Mouse (Mus musculus) liver, embryonic 12.5 days (tissue): ENCODE results near the gene Card19. TPM values are rescaled to one million over a fixed set of nuclear protein-coding genes. Genes with fewer than 3 reads are reported as not detected.

Source experiments
- ATAC-seq: fragments of 200-750 bp; cut with Nextera tagmentation; 2 replicates; pipeline ENCODE4 v1.8.0; 2017; ENCODE audit warnings: moderate number of reproducible peaks, mild to moderate bottlenecking, moderate library complexity
- H3K27ac ChIP-seq: fragments of 300-500 bp; sonication (generic); 2 replicates; pipeline ENCODE4 v1.5.1; 2016; ENCODE audit warnings: mild to moderate bottlenecking
- H3K27me3 ChIP-seq: fragments of 300-500 bp; sonication (generic); replicated peaks from 2 replicates; pipeline ENCODE4 v1.6.1; 2016; ENCODE audit warnings: mild to moderate bottlenecking, moderate library complexity
- H3K36me3 ChIP-seq: fragments of 300-500 bp; sonication (generic); 2 replicates; pipeline ENCODE4 v1.6.1; 2016; ENCODE audit warnings: mild to moderate bottlenecking, moderate library complexity
- H3K4me1 ChIP-seq: fragments of 300-500 bp; sonication (generic); 2 replicates; pipeline ENCODE4 v1.6.1; 2016
- H3K4me2 ChIP-seq: fragments of 300-500 bp; sonication (generic); 2 replicates; pipeline ENCODE4 v1.6.1; 2016; ENCODE audit warnings: mild to moderate bottlenecking, moderate library complexity
- H3K4me3 ChIP-seq: fragments of 300-500 bp; sonication (generic); 2 replicates; pipeline ENCODE4 v1.5.1; 2016; ENCODE audit warnings: mild to moderate bottlenecking, moderate library complexity
- H3K9ac ChIP-seq: fragments of 300-500 bp; sonication (generic); 2 replicates; pipeline ENCODE4 v1.6.1; 2016; ENCODE audit warnings: mild to moderate bottlenecking, moderate library complexity
- H3K9me3 ChIP-seq: fragments of 300-500 bp; sonication (generic); replicated peaks from 2 replicates; pipeline ENCODE4 v1.6.1; 2016; ENCODE audit warnings: mild to moderate bottlenecking, moderate library complexity
- WGBS: fragments of 180-500 bp; shearing (Covaris S2); methylation state at CpG from one replicate; pipeline ENCODE4 v1.1.7; 2016; ENCODE audit not compliant: insufficient replicate concordance; 5-methylcytosine and 5-hydroxymethylcytosine counted together
- polyA plus RNA-seq: library from polyadenylated mRNA; unstranded; fragments of >200 nt; fragmentation: Nextera tagmentation; extraction: Ambion mirVana; gene quantifications from 2 replicates; pipeline ENCODE4 v1.2.1, GENCODE M21; 2016

Card19 gene
- polyA plus RNA-seq, 1 experiment from 2014 or later, result 17.0 TPM

DNA sequence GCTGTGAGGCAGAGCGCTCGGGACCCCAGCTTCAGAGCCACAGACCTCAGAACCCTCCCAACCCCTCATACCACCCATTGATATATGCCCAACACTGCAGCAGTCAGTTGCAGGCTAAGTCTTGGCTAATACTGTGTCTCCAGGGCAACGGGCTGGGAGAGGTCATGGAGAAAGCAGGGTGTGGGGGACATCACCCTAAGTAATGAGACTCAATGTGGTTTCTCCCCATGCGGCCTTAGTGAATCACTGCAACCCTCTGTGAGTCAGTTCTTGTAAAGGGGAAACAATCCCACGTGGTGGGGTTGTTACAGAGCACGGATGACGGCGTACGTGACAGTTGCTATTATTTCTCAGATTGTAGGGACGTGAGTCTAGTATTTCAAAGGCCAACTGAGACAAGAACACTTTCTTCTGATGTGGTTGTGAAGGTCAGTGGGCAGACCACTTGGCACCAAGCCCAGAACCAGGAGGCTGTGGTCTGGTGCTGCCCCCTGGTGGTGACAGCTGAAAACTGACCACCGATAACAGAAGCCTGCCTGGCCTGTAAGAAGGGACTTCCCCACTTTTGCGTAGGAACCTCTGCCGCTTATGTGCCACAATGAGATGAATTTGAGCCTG, 10.3 kb downstream of the Card19 start:
- H3K4me1 ChIP-seq, result peaks cover 6% of the 10 kb centered on the region; the same call in 1 of the 2 replicates
- H3K9me3 ChIP-seq, result no peaks in the 10 kb centered on the region
- ATAC-seq, result no peak
- no peak overlapping the region for H3K27ac ChIP-seq
- no peak overlapping the region for H3K9ac ChIP-seq
- no peak overlapping the region for H3K4me2 ChIP-seq
- no peak overlapping the region for H3K4me3 ChIP-seq
- WGBS, result 45% methylated on average over 13 of the region's 13 CpGs
- no peaks in the 10 kb centered on the region for H3K36me3 ChIP-seq
- no peaks in the 10 kb centered on the region for H3K27me3 ChIP-seq

DNA sequence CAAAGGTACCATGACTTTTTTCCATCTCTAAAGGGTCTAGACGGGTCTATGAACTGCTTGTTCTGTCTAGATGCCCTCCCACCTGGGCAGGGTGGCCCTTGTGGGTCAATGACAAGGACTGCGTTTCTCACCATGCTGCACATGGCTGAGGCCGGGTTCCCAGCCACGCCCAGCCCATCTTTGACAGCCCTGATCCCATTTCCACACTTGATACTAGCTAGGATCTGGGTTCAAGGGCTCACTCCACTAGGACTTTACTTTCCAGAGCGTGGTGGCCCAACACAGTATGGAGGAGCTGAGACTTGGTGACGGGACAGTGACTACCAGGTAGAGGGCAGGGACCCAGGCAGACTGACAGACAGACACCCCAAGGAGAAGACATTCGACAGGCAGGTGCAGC, 13.3 kb downstream of the Card19 start:
- Histone ChIP-seq H3K27ac (no peak overlapping the region), H3K36me3 (no peaks in the 10 kb centered on the region), H3K27me3 (no peaks in the 10 kb centered on the region), H3K4me1 (no peaks in the 10 kb centered on the region), H3K4me3 (no peak overlapping the region), H3K4me2 (no peak overlapping the region), H3K9me3 (no peaks in the 10 kb centered on the region), H3K9ac (no peak overlapping the region)
- 70% methylated on average over 7 of the region's 7 CpGs for WGBS
- no peak for ATAC-seq

DNA sequence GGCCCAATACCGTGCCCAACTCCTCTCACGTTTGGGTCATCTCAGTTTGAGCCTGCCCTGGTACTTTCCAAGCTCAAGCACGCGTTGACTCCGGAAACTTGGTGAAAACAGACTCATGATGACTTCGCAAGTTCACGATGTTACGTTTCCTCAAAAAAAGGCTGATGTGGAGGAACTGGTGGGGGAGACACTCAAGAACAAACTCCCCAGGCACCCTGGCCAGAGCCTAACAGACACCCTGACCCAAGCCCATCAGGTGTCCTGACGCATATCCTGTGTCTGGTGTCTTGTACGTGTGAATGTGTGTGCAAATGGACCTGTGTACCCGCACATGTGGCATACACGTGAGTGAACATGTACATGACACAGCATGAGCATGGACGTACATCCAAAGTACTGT, 15.1 kb downstream of the Card19 start:
- Histone ChIP-seq H3K4me2 (no peak overlapping the region), H3K4me3 (no peak overlapping the region), H3K4me1 (peaks cover 8% of the 10 kb centered on the region), H3K27ac (no peak overlapping the region), H3K9me3 (no peaks in the 10 kb centered on the region), H3K36me3 (peaks cover 8% of the 10 kb centered on the region), H3K9ac (no peak overlapping the region), H3K27me3 (no peaks in the 10 kb centered on the region)
- no peak for ATAC-seq
- WGBS, result 56% methylated on average over 13 of the region's 13 CpGs

DNA sequence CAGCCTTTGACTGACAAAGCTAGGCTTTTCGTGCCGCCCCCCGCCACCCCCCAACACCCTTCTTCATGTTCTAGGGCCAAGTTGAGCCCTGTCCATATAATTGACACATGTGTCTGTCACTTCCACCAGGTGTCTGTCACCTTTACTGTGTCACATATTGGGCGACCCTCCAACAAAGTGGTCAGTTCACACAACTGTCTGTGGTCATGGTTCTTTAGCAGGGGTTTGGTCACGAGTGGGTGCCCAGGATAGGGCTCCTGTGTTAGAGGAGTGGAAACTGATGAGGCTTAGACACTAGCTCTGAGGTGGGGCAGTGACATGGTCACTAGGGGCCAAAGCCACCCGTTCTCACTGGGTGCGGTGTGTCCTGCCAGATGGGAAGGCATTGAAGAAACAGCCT, 15.9 kb downstream of the Card19 start:
- H3K9me3 ChIP-seq, result no peaks in the 10 kb centered on the region
- no peak overlapping the region for H3K9ac ChIP-seq
- H3K27ac ChIP-seq, result no peak overlapping the region
- no peak overlapping the region for H3K4me3 ChIP-seq
- peaks cover 16% of the 10 kb centered on the region for H3K36me3 ChIP-seq
- H3K4me2 ChIP-seq, result no peak overlapping the region
- peaks cover 12% of the 10 kb centered on the region for H3K4me1 ChIP-seq
- ATAC-seq, result no peak
- H3K27me3 ChIP-seq, result no peaks in the 10 kb centered on the region
- WGBS, result 81% methylated on average over 7 of the region's 7 CpGs

DNA sequence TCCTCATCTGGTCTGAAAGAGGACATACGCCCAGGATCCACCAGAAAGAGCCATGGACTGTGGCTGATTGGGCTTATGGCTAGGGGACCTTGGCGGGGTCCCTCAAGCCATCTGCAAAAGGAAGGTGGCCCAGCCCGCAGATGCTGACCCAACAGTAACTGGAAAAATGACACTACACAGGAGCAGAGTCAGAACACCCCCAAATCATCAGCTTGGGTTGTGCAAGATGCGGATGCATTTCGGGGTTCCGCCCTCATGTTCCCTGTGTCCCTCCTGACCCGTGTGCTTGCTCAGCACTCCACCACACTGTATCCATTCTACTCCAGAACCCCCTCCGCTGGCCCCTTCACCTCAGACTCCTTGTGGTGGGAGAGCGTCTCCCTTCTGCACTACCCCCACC, 17.1 kb downstream of the Card19 start:
- peaks cover 12% of the 10 kb centered on the region for H3K4me1 ChIP-seq
- H3K27ac ChIP-seq, result no peak overlapping the region
- 73% methylated on average over 9 of the region's 9 CpGs for WGBS
- H3K9ac ChIP-seq, result no peak overlapping the region
- H3K27me3 ChIP-seq, result no peaks in the 10 kb centered on the region
- H3K4me3 ChIP-seq, result no peak overlapping the region
- ATAC-seq, result no peak
- peaks cover 19% of the 10 kb centered on the region for H3K36me3 ChIP-seq
- no peaks in the 10 kb centered on the region for H3K9me3 ChIP-seq
- no peak overlapping the region for H3K4me2 ChIP-seq

DNA sequence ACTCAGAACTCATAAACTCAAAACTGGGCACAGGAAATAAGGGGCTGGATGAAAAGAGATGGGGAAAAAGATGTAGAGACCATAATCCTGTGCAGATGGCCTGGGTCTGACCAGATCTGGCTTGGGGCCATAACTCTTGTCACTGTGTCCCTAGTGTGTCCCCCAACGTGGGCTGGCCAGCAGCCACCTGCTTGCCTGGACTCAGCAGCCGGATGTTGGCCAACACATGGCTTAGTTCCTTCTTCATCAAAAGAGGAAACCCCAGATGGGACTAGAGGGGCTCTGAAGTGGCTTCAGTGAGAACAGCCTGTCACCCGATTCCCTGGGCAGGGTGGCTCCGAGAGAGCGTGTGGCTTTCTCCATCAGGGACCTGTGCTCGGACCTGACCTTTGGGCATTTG, 19.1 kb downstream of the Card19 start:
- peaks cover 19% of the 10 kb centered on the region for H3K36me3 ChIP-seq
- H3K9me3 ChIP-seq, result no peaks in the 10 kb centered on the region
- H3K27ac ChIP-seq, result no peak overlapping the region
- no peak overlapping the region for H3K4me3 ChIP-seq
- H3K4me2 ChIP-seq, result no peak overlapping the region
- no peaks in the 10 kb centered on the region for H3K27me3 ChIP-seq
- 55% methylated on average over 6 of the region's 6 CpGs for WGBS
- H3K4me1 ChIP-seq, result peaks cover 21% of the 10 kb centered on the region
- ATAC-seq, result no peak
- H3K9ac ChIP-seq, result no peak overlapping the region

DNA sequence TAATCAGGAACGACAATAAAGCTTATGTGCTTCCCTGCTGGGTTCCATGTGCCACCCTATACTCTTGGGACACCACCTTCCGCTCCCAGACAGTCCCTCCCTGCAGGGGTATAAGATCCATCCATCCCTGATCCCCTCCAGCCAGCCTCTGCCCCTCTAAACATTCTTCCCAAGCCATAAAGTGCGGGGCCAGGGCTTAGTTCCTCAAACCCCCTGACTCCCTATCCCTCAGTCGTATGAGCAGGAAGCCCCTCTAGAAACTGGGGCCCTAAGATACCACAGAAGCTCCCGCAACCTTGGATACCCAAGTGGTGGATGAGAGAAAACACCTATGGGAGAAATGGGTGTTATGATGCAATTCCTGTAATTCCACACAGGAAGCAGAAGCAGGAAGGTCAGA, 19.6 kb downstream of the Card19 start:
- H3K9ac ChIP-seq, result no peak overlapping the region
- no peaks in the 10 kb centered on the region for H3K27me3 ChIP-seq
- 58% methylated on average over 5 of the region's 5 CpGs for WGBS
- H3K4me3 ChIP-seq, result no peak overlapping the region
- H3K36me3 ChIP-seq, result peaks cover 19% of the 10 kb centered on the region
- ATAC-seq, result no peak
- H3K4me1 ChIP-seq, result peaks cover 27% of the 10 kb centered on the region
- no peak overlapping the region for H3K4me2 ChIP-seq
- no peak overlapping the region for H3K27ac ChIP-seq
- no peaks in the 10 kb centered on the region for H3K9me3 ChIP-seq

DNA sequence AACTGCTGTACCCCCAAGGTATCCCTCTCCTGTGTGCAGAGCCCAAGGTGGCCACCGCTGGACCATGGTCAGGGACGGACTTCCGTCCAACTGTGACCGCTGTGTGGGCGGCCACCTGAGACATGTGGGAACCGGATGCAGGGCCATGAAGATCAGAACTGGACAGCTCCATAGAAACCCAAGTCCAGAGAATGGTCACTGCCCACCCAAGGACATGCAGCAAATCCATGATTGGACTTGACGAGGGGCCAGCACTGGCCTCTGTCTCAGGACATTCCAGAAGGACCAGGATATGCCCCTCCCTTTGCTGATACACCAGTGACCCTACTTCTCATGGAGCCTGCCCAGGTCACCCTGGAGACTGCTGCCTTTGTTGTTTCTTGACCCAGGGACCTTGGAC, 20.2 kb downstream of the Card19 start:
- H3K36me3 ChIP-seq, result peaks cover 19% of the 10 kb centered on the region

DNA sequence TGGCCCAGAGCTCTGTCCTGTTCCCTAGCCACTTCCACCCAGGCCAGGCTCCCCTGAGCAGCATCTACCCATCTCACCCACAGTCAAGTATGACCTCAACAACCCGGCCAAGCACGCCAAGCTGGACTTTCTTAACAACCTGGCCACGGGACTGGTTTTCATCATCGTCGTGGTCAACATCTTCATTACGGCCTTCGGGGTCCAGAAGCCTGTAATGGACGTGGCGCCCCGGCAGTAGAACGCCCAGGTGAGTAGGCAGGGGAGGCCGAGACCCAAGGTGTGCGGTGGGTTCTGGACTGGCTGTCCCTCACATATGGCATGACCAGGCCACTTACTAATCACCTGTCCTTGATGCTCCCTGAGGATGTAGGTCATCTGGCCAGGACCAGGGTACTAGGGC, 21.0 kb downstream of the Card19 start:
- H3K27ac ChIP-seq, result no peak overlapping the region
- no peak overlapping the region for H3K4me3 ChIP-seq
- WGBS, result 84% methylated on average over 13 of the region's 13 CpGs
- ATAC-seq, result no peak
- no peaks in the 10 kb centered on the region for H3K9me3 ChIP-seq
- no peak overlapping the region for H3K9ac ChIP-seq
- H3K36me3 ChIP-seq, result peaks cover 19% of the 10 kb centered on the region
- no peaks in the 10 kb centered on the region for H3K27me3 ChIP-seq
- H3K4me1 ChIP-seq, result peaks cover 41% of the 10 kb centered on the region
- no peak overlapping the region for H3K4me2 ChIP-seq

More for the DNA sequence above, 20.2 kb downstream of the Card19 start:
- H3K9ac ChIP-seq, result no peak overlapping the region
- H3K4me1 ChIP-seq, result peaks cover 33% of the 10 kb centered on the region
- H3K4me2 ChIP-seq, result no peak overlapping the region
- no peak overlapping the region for H3K4me3 ChIP-seq
- H3K9me3 ChIP-seq, result no peaks in the 10 kb centered on the region
- H3K27ac ChIP-seq, result no peak overlapping the region
- H3K27me3 ChIP-seq, result no peaks in the 10 kb centered on the region
- no peak for ATAC-seq
- WGBS, result 80% methylated on average over 7 of the region's 7 CpGs

DNA sequence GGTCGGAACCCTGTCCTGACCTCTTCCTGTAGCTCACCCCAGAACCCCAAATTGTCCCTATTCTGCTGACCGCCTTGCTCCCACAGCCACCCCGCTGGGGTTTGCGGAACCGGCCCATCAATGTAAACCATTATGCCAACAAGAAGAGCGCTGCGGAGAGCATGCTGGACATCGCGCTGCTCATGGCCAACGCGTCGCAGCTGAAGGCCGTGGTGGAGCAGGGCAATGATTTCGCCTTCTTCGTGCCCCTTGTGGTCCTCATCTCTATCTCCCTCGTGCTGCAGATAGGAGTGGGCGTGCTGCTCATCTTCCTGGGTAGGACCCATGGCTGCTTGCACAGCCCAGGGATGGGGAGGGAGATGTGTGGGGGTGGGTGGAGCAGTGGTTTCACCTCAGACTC, 22.2 kb downstream of the Card19 start:
- H3K4me3 ChIP-seq, result no peak overlapping the region
- 82% methylated on average over 17 of the region's 17 CpGs for WGBS

DNA sequence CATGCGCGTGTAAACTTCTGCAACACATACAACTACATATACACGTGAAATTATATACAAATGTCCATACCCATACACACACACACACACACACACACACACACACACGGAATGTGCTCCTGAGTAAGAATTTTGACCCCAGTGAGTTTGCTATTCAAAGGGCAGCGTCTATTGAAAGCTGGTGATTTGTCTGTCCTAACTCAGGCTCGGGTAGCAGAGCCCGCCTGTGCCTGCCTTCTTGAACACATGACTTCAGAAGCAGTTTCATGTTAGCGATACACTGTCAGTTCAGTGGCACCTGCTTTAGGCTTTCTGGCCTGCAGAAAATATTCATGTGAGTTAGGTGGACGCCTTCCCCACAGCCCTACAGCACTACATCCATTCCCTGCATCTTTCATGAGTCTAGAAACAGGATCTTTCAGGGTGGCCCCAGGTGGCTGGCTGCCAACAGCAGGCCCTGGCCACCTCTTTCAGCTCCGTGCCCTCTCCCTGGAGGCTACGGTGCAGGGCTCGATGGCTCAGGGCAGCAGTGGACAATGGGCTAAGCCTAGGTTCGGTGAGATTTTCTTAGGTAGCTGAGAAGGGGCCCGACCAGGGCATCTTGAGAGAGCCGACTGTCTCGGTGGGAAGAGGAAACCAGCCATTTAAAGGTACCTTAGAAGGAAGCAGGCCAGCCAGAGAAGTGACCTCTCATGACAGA, 23.5 kb downstream of the Card19 start:
- ATAC-seq, result no peak
- Histone ChIP-seq H3K27ac (0 out of 2 replicates have a peak overlapping the region, but pooled peaks have one; percentile 49), H3K4me2 (no peak overlapping the region), H3K9ac (no peak overlapping the region), H3K9me3 (no peaks in the 10 kb centered on the region), H3K36me3 (peaks cover 19% of the 10 kb centered on the region), H3K4me3 (no peak overlapping the region), H3K4me1 (peaks cover 65% of the 10 kb centered on the region), H3K27me3 (no peaks in the 10 kb centered on the region)
- 68% methylated on average over 16 of the region's 16 CpGs for WGBS

More for the DNA sequence above, 22.2 kb downstream of the Card19 start:
- Histone ChIP-seq H3K27me3 (no peaks in the 10 kb centered on the region), H3K4me2 (no peak overlapping the region), H3K27ac (no peak overlapping the region), H3K9ac (no peak overlapping the region), H3K9me3 (no peaks in the 10 kb centered on the region), H3K4me1 (peaks cover 53% of the 10 kb centered on the region), H3K36me3 (peaks cover 19% of the 10 kb centered on the region)
- no peak for ATAC-seq

DNA sequence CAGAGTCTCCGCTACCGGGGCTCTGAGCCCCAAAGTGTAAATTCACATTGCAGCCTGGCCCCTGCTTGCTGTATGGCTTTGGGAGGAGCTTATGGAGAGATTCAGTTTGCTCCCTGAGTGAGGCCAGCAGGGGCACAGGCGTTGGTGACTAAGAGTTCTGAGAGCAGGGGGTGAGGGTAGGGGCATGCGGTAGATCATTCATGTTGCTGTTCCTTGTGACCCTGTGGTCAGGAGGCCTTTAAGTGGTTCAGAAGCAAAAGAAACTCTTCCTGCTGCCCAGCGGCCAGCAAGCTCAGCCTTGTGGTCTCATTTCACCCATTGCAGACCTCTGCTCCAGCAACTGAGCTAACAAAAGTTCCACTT, 24.2 kb downstream of the Card19 start:
- H3K4me1 ChIP-seq, result peaks cover 70% of the 10 kb centered on the region
- ATAC-seq, result no peak

More for the DNA sequence above, 24.2 kb downstream of the Card19 start:
- Histone ChIP-seq H3K27me3 (no peaks in the 10 kb centered on the region), H3K4me2 (peak overlapping the region; percentile 99; the same call in 1 of the 2 replicates), H3K4me3 (no peak overlapping the region), H3K9me3 (no peaks in the 10 kb centered on the region), H3K27ac (peak overlapping the region; percentile 49), H3K9ac (0 out of 2 replicates have a peak overlapping the region, but pooled peaks have one; percentile 29), H3K36me3 (peaks cover 19% of the 10 kb centered on the region)
- WGBS, result 42% methylated on average over 5 of the region's 5 CpGs
